Mouse (Mus musculus): Measurements from ENCODE around the gene Ergic2. TPM values are rescaled to one million over a fixed set of nuclear protein-coding genes. Genes with fewer than 3 reads are reported as not detected.

Gene Ergic2
- total and polyA plus RNA-seq, 2 experiments from 2014 or later = 57.9 to 132 TPM

DNA sequence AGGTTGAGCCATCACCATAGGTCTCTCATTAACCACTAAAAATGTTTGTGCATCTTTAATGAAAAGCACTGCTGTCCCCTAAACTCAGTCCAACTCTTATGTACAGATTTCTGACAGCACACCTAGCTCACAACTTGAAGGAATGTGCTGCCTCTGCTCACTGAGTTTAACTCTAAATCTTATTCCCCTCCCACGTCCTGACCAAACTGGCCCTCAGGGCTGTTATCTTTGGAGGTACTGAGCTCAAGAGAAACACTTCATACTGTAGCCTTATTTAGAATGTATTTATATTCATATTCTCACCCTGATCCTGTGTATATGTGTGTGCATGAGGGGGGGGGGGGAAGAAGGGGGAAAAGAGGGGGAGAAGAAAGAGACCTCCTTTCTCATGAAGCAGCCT is 4.7 kb downstream of the Ergic2 start:
- Histone ChIP-seq H3K4me1 (ENCODE audit: control insufficient read depth, insufficient read depth) (peaks cover under 1% of the 10 kb centered on the region), H3K4me2 (ENCODE audit: low read depth, low read length) (no peak overlapping the region), H3K9ac (replicated peaks; ENCODE audit: low read depth, low read length) (no peak overlapping the region), H3K27ac (ENCODE audit: low read depth) (no peak overlapping the region), H3K36me3 (replicated peaks; ENCODE audit: control insufficient read depth, insufficient read depth, low read length) (peaks cover 22% of the 10 kb centered on the region), H3K27me3 (ENCODE audit: control insufficient read depth, insufficient read depth, low read length) (no peaks in the 10 kb centered on the region), H3K4me3 (ENCODE audit: low read depth, low read length) (no peak overlapping the region), H3K9me3 (replicated peaks; ENCODE audit: control insufficient read depth, low read length) (no peaks in the 10 kb centered on the region)
- ATAC-seq (ENCODE audit: insufficient read depth, low read depth) (no peak), DNase-seq (ENCODE audit: low spot score) (no peak)
- WGBS = 26% methylated on average over 1 of the region's 1 CpGs
- TF ChIP-seq EP300 (IDR thresholded peaks at IDR 0.05; ENCODE audit: low read depth) = no peak

- no peak for ATAC-seq (ENCODE audit: insufficient read depth, low read depth)
- Histone ChIP-seq H3K9ac (replicated peaks; ENCODE audit: low read depth, low read length) (no peak overlapping the region), H3K4me2 (ENCODE audit: low read depth, low read length) (no peak overlapping the region), H3K4me1 (ENCODE audit: control insufficient read depth, insufficient read depth) (no peaks in the 10 kb centered on the region), H3K9me3 (replicated peaks; ENCODE audit: control insufficient read depth, low read length) (no peaks in the 10 kb centered on the region), H3K36me3 (replicated peaks; ENCODE audit: control insufficient read depth, insufficient read depth, low read length) (peaks cover 41% of the 10 kb centered on the region), H3K27me3 (ENCODE audit: control insufficient read depth, insufficient read depth, low read length) (no peaks in the 10 kb centered on the region), H3K27ac (ENCODE audit: low read depth) (no peak overlapping the region), H3K4me3 (ENCODE audit: low read depth, low read length) (no peak overlapping the region)
- no peak for DNase-seq (ENCODE audit: low spot score)
- no peak for TF ChIP-seq EP300 (IDR thresholded peaks at IDR 0.05; ENCODE audit: low read depth)
- TF ChIP-seq CTCF (IDR thresholded peaks at IDR 0.05; ENCODE audit: low read depth) = no peak
- WGBS = 57% methylated on average over 1 of the region's 1 CpGs
Measured at GRCm38 (mm10) chr6:148205134-148205533, 7.0 kb downstream of the Ergic2 start.

- Histone ChIP-seq H3K4me2 (ENCODE audit: low read depth, low read length) (no peak overlapping the region), H3K27ac (ENCODE audit: low read depth) (no peak overlapping the region), H3K4me3 (ENCODE audit: low read depth, low read length) (no peak overlapping the region), H3K9ac (replicated peaks; ENCODE audit: low read depth, low read length) (no peak overlapping the region), H3K9me3 (replicated peaks; ENCODE audit: control insufficient read depth, low read length) (no peaks in the 10 kb centered on the region), H3K4me1 (ENCODE audit: control insufficient read depth, insufficient read depth) (no peaks in the 10 kb centered on the region), H3K27me3 (ENCODE audit: control insufficient read depth, insufficient read depth, low read length) (no peaks in the 10 kb centered on the region), H3K36me3 (replicated peaks; ENCODE audit: control insufficient read depth, insufficient read depth, low read length) (peaks cover 65% of the 10 kb centered on the region)
- no peak for TF ChIP-seq EP300 (IDR thresholded peaks at IDR 0.05; ENCODE audit: low read depth)
- TF ChIP-seq CTCF (IDR thresholded peaks at IDR 0.05; ENCODE audit: low read depth) = no peak
- WGBS = 83% methylated on average over 3 of the region's 3 CpGs
- ATAC-seq (ENCODE audit: insufficient read depth, low read depth) (no peak), DNase-seq (ENCODE audit: low spot score) (no peak)
Measured at GRCm38 (mm10) chr6:148199729-148200128, 12.4 kb downstream of the Ergic2 start.

GRCm38 (mm10) chr6:148199177-148199576 is 13.0 kb downstream of the Ergic2 start:
- no peak overlapping the region for H3K4me2 ChIP-seq (ENCODE audit: low read depth, low read length)
- H3K27me3 ChIP-seq (ENCODE audit: control insufficient read depth, insufficient read depth, low read length) = no peaks in the 10 kb centered on the region
- H3K4me1 ChIP-seq (ENCODE audit: control insufficient read depth, insufficient read depth) = no peaks in the 10 kb centered on the region
- H3K27ac ChIP-seq (ENCODE audit: low read depth) = no peak overlapping the region
- TF ChIP-seq CTCF (IDR thresholded peaks at IDR 0.05; ENCODE audit: low read depth) (no peak), EP300 (IDR thresholded peaks at IDR 0.05; ENCODE audit: low read depth) (no peak)
- H3K9ac ChIP-seq (replicated peaks; ENCODE audit: low read depth, low read length) = no peak overlapping the region
- no peak overlapping the region for H3K4me3 ChIP-seq (ENCODE audit: low read depth, low read length)
- H3K36me3 ChIP-seq (replicated peaks; ENCODE audit: control insufficient read depth, insufficient read depth, low read length) = peaks cover 69% of the 10 kb centered on the region
- ATAC-seq (ENCODE audit: insufficient read depth, low read depth) = no peak
- DNase-seq (ENCODE audit: low spot score) = no peak
- H3K9me3 ChIP-seq (replicated peaks; ENCODE audit: control insufficient read depth, low read length) = no peaks in the 10 kb centered on the region
- 88% methylated on average over 2 of the region's 2 CpGs for WGBS

GRCm38 (mm10) chr6:148193972-148194701 is 18.0 kb downstream of the Ergic2 start:
- DNase-seq (ENCODE audit: low spot score) = no peak
- H3K4me1 ChIP-seq (ENCODE audit: control insufficient read depth, insufficient read depth) = no peaks in the 10 kb centered on the region
- H3K9ac ChIP-seq (replicated peaks; ENCODE audit: low read depth, low read length) = no peak overlapping the region
- ATAC-seq (ENCODE audit: insufficient read depth, low read depth) = no peak
- H3K36me3 ChIP-seq (replicated peaks; ENCODE audit: control insufficient read depth, insufficient read depth, low read length) = peaks cover 64% of the 10 kb centered on the region
- H3K4me2 ChIP-seq (ENCODE audit: low read depth, low read length) = no peak overlapping the region
- H3K27ac ChIP-seq (ENCODE audit: low read depth) = no peak overlapping the region
- H3K9me3 ChIP-seq (replicated peaks; ENCODE audit: control insufficient read depth, low read length) = no peaks in the 10 kb centered on the region
- TF ChIP-seq EP300 (IDR thresholded peaks at IDR 0.05; ENCODE audit: low read depth) (no peak), CTCF (IDR thresholded peaks at IDR 0.05; ENCODE audit: low read depth) (no peak)
- 78% methylated on average over 6 of the region's 6 CpGs for WGBS
- H3K27me3 ChIP-seq (ENCODE audit: control insufficient read depth, insufficient read depth, low read length) = no peaks in the 10 kb centered on the region
- no peak overlapping the region for H3K4me3 ChIP-seq (ENCODE audit: low read depth, low read length)

DNA sequence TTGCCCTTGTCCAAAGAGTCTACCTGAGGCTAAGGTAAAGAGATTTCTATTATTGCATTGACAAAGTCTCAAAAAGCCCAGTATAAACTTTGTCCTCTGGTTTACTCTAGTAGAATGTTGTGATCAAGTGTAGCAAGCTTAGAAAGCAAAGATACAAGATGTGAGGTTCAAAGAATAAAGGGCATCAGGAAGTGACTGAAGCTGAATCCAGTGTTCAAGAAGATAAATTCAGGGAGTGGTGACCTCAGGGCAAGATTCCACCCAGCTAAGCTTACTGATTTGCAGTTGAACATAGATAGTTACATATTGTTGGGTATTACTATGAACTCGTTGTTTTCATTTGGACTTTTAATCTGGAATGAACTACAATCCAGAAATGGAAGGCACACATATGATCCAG is 26.5 kb downstream of the Ergic2 start:
- TF ChIP-seq EP300 (IDR thresholded peaks at IDR 0.05; ENCODE audit: low read depth) (no peak), CTCF (IDR thresholded peaks at IDR 0.05; ENCODE audit: low read depth) (no peak)
- Histone ChIP-seq H3K27me3 (ENCODE audit: control insufficient read depth, insufficient read depth, low read length) (no peaks in the 10 kb centered on the region), H3K9me3 (replicated peaks; ENCODE audit: control insufficient read depth, low read length) (no peaks in the 10 kb centered on the region), H3K9ac (replicated peaks; ENCODE audit: low read depth, low read length) (no peak overlapping the region), H3K4me2 (ENCODE audit: low read depth, low read length) (no peak overlapping the region), H3K4me3 (ENCODE audit: low read depth, low read length) (no peak overlapping the region), H3K36me3 (replicated peaks; ENCODE audit: control insufficient read depth, insufficient read depth, low read length) (peaks cover 89% of the 10 kb centered on the region), H3K27ac (ENCODE audit: low read depth) (no peak overlapping the region), H3K4me1 (ENCODE audit: control insufficient read depth, insufficient read depth) (no peaks in the 10 kb centered on the region)
- no peak for ATAC-seq (ENCODE audit: insufficient read depth, low read depth)
- no peak for DNase-seq (ENCODE audit: low spot score)
- 89% methylated on average over 1 of the region's 1 CpGs for WGBS
